Mouse (Mus musculus): ENCODE data around the gene Muc16. TPM values are rescaled to one million over a fixed set of nuclear protein-coding genes. Genes with fewer than 3 reads are reported as not detected.

Muc16 gene
- polyA plus RNA-seq, 1 experiment from 2014 or later, result not detected

- Histone ChIP-seq H3K27ac (replicated peaks) (no peak overlapping the region), H3K4me1 (no peaks in the 10 kb centered on the region), H3K9ac (replicated peaks) (no peak overlapping the region), H3K9me3 (no peaks in the 10 kb centered on the region), H3K4me3 (no peak overlapping the region), H3K36me3 (peaks cover 51% of the 10 kb centered on the region), H3K4me2 (replicated peaks) (no peak overlapping the region), H3K27me3 (no peaks in the 10 kb centered on the region)
- no peak for ATAC-seq (ENCODE audit: low FRiP score, low read depth)
- 84% methylated on average over 4 of the region's 4 CpGs for WGBS
Observed at GRCm38 (mm10) chr9:18456520-18456919, 217.8 kb downstream of the Muc16 start.

Small RNA genes within 50 kb of the gene (microRNA-seq; reads per million reads assigned to microRNA genes)
- not detected for gene Gm22854

Other genes starting within 250 kb of the Muc16 start
- 0.14 TPM in 1 of 2 replicates, not detected in the other for gene Mbd3l2, start 243.9 kb downstream of the Muc16 start, polyA plus RNA-seq (2016; fragmentation: Nextera tagmentation; extraction: Ambion mirVana)
- gene Zfp558, start 196.3 kb downstream of the Muc16 start, polyA plus RNA-seq (2016; fragmentation: Nextera tagmentation; extraction: Ambion mirVana), result 26.3 and 26.8 TPM in 2 replicates
- not detected in 2 replicates for gene Mbd3l1, start 196.2 kb downstream of the Muc16 start, polyA plus RNA-seq (2016; fragmentation: Nextera tagmentation; extraction: Ambion mirVana)
- not detected in 2 replicates for gene Olfr24, start 89.5 kb upstream of the Muc16 start, polyA plus RNA-seq (2016; fragmentation: Nextera tagmentation; extraction: Ambion mirVana)
- not detected in 2 replicates for gene Olfr828, start 145.0 kb upstream of the Muc16 start, polyA plus RNA-seq (2016; fragmentation: Nextera tagmentation; extraction: Ambion mirVana)
- not detected in 2 replicates for gene Olfr829, start 180.4 kb upstream of the Muc16 start, polyA plus RNA-seq (2016; fragmentation: Nextera tagmentation; extraction: Ambion mirVana)
- not detected in 2 replicates for gene Olfr830, start 200.2 kb upstream of the Muc16 start, polyA plus RNA-seq (2016; fragmentation: Nextera tagmentation; extraction: Ambion mirVana)